Mouse (Mus musculus) spleen, adult 12 weeks (tissue): ENCODE measurements around the gene Dennd6a.
"Not testable (repeated sequence)": the region's sequence is repeated elsewhere in the genome, so short reads cannot be mapped to it uniquely, and the experiment has no call there.

ENCODE experiments used
- DNase-seq: peaks from one replicate; pipeline ENCODE4 v3.0.0; 2022; ENCODE audit warnings: low spot score

Gene Dennd6a

GRCm38 (mm10) chr14:26643006-26643624, 69.5 kb downstream of the Dennd6a start:
- DNase-seq = no peak

- DNase-seq = no peak
Measured at GRCm38 (mm10) chr14:26645989-26646650, 72.5 kb downstream of the Dennd6a start.

- DNase-seq = no peak
Measured at GRCm38 (mm10) chr14:26647811-26648210, 74.2 kb downstream of the Dennd6a start.

- DNase-seq = no peak
Measured at GRCm38 (mm10) chr14:26651901-26652300, 78.2 kb downstream of the Dennd6a start.

GRCm38 (mm10) chr14:26658178-26658577, 84.5 kb downstream of the Dennd6a start:
- no peak for DNase-seq

GRCm38 (mm10) chr14:26660233-26660632, 86.6 kb downstream of the Dennd6a start:
- DNase-seq = no peak

- no peak for DNase-seq
Measured at GRCm38 (mm10) chr14:26662016-26662415, 88.4 kb downstream of the Dennd6a start.

GRCm38 (mm10) chr14:26662488-26662887, 88.8 kb downstream of the Dennd6a start:
- DNase-seq = no peak

GRCm38 (mm10) chr14:26663851-26664250, 90.2 kb downstream of the Dennd6a start:
- DNase-seq = no peak

GRCm38 (mm10) chr14:26667991-26668370, 94.3 kb downstream of the Dennd6a start:
- peak; percentile 8 for DNase-seq

- DNase-seq = peak; percentile 54
Measured at GRCm38 (mm10) chr14:26668371-26669291, 95.0 kb downstream of the Dennd6a start.

GRCm38 (mm10) chr14:26669292-26670073, 95.8 kb downstream of the Dennd6a start, which contains the start of gene Pde12:
Pde12 (minus strand) TSS chr14:26669883.
- DNase-seq = peak; percentile 80

GRCm38 (mm10) chr14:26670964-26671363, 97.3 kb downstream of the Dennd6a start:
- no peak for DNase-seq

GRCm38 (mm10) chr14:26671870-26672615, 98.4 kb downstream of the Dennd6a start:
- DNase-seq = peak; percentile 22

GRCm38 (mm10) chr14:26674476-26675169, 101.0 kb downstream of the Dennd6a start:
- not testable (repeated sequence) for DNase-seq

GRCm38 (mm10) chr14:26675371-26675770, 101.7 kb downstream of the Dennd6a start:
- peak; percentile 38 for DNase-seq

- DNase-seq = peak; percentile 24
Measured at GRCm38 (mm10) chr14:26675791-26676190, 102.1 kb downstream of the Dennd6a start.
